Mouse (Mus musculus) left cerebral cortex, adult 18-20 months (tissue): Measurements from ENCODE around the gene Apol8. TPM values are rescaled to one million over a fixed set of nuclear protein-coding genes. Genes with fewer than 3 reads are reported as not detected.
"Not testable (repeated sequence)": the region's sequence is repeated elsewhere in the genome, so short reads cannot be mapped to it uniquely, and the experiment has no call there.

Experiments used
- DNase-seq, 2 experiments: peaks; one replicate each; pipeline ENCODE4 v3.0.0; 2021 to 2022; ENCODE audit warnings: low spot score in 2 of 2, mixed read lengths in 1 of 2
- total RNA-seq, 2 experiments: library from RNA; stranded (reverse); gene quantifications; 2 replicates each; pipeline ENCODE4 v1.2.3; 2021

The Apol8 gene
- total RNA-seq, 2 experiments from 2014 or later: 7.9 to 9.2 TPM

DNA sequence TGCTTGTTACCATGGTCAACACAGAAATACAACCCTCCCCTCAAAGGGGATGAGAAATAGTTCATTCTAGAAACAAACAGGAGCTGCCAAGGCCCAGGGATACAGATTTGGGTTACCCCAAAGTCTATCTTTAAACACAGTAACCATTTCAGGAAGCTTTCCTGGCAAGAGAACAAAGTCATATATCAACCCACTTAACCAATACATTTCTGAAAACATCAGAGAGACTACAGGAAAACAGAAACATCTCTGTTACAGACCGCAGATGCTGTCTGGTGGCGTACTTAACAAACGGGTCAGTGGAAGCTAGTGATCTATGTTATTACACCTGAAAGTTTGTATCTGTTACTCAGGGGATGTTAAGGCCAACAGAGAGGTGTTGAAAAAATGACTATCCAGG is 51.5 kb downstream of the Apol8 start:
- DNase-seq: not testable (repeated sequence)

GRCm38 (mm10) chr15:77698656-77699055 is 58.1 kb downstream of the Apol8 start, which contains the start of gene Apol7e:
TSS of gene Apol7e (plus strand) at chr15:77698857.
- DNase-seq: not testable (repeated sequence)

Other genes starting within 250 kb of the Apol8 start
- gene Apol11a, start 248.7 kb downstream of the Apol8 start, total RNA-seq: not detected
- not detected for gene Apol7c, start 223.7 kb downstream of the Apol8 start, total RNA-seq
- not detected for gene 1700025B11Rik, start 195.1 kb downstream of the Apol8 start, total RNA-seq
- gene Apol10b, start 160.9 kb downstream of the Apol8 start, total RNA-seq: under 1 TPM; 0.19 to 0.26 TPM
- gene Gm36245, start 157.7 kb downstream of the Apol8 start, total RNA-seq: not detected
- under 1 TPM in 1 of 2 experiments, not detected in 1; 0.26 TPM for gene Apol11b, start 113.7 kb downstream of the Apol8 start, total RNA-seq
- gene Apol7e, start 58.1 kb downstream of the Apol8 start, total RNA-seq: not detected
- gene Apol9b, start 28.0 kb downstream of the Apol8 start, total RNA-seq: not detected
- 10 to 100 TPM; 74.4 to 78.9 TPM for gene Myh9, start 85.2 kb upstream of the Apol8 start, total RNA-seq
- gene Txn2, start 172.0 kb upstream of the Apol8 start, total RNA-seq: 100 to 1,000 TPM; 145 TPM
- gene Foxred2, start 199.7 kb upstream of the Apol8 start, total RNA-seq: 10 to 100 TPM; 10.6 to 14.0 TPM
- gene Eif3d, start 213.8 kb upstream of the Apol8 start, total RNA-seq: 100 to 1,000 TPM; 101 to 102 TPM